Mouse (Mus musculus) hindbrain, embryonic 16.5 days (tissue): ENCODE measurements around the gene Rgs12. TPM values are rescaled to one million over a fixed set of nuclear protein-coding genes. Genes with fewer than 3 reads are reported as not detected.

Source experiments
- ATAC-seq: fragments of 200-750 bp; cut with Nextera tagmentation; 2 replicates; pipeline ENCODE4 v1.8.0; 2017; ENCODE audit warnings: moderate TSS enrichment, moderate library complexity
- H3K27ac ChIP-seq: fragments of 300-500 bp; sonication (generic); 2 replicates; pipeline ENCODE4 v1.5.1; 2014; ENCODE audit warnings: low read depth, mild to moderate bottlenecking, control low read depth, low read length, moderate library complexity
- H3K27me3 ChIP-seq: fragments of 300-500 bp; sonication (generic); replicated peaks from 2 replicates; pipeline ENCODE4 v1.6.1; 2014; ENCODE audit warnings: low read length; ENCODE audit not compliant: control insufficient read depth, insufficient read depth
- H3K36me3 ChIP-seq: fragments of 300-500 bp; sonication (generic); 2 replicates; pipeline ENCODE4 v1.6.1; 2014; ENCODE audit warnings: mild to moderate bottlenecking, low read length, moderate library complexity, mixed read lengths; ENCODE audit not compliant: control insufficient read depth, insufficient read depth
- H3K4me1 ChIP-seq: fragments of 300-500 bp; sonication (generic); 2 replicates; pipeline ENCODE4 v1.6.1; 2014; ENCODE audit warnings: low read depth, low read length; ENCODE audit not compliant: control insufficient read depth, insufficient read depth
- H3K4me2 ChIP-seq: fragments of 300-500 bp; sonication (generic); 2 replicates; pipeline ENCODE4 v1.6.1; 2014; ENCODE audit warnings: mild to moderate bottlenecking, low read length, control low read depth, moderate library complexity
- H3K4me3 ChIP-seq: fragments of 300-500 bp; sonication (generic); 2 replicates; pipeline ENCODE4 v1.5.1; 2014; ENCODE audit warnings: mild to moderate bottlenecking, low read length, control low read depth, moderate library complexity
- H3K9ac ChIP-seq: fragments of 300-500 bp; sonication (generic); 2 replicates; pipeline ENCODE4 v1.6.1; 2014; ENCODE audit warnings: low read depth, mild to moderate bottlenecking, control low read depth, low read length, moderate library complexity
- H3K9me3 ChIP-seq: fragments of 300-500 bp; sonication (generic); 2 replicates; pipeline ENCODE4 v1.6.1; 2014; ENCODE audit warnings: mild to moderate bottlenecking, low read length, moderate library complexity; ENCODE audit not compliant: control insufficient read depth
- WGBS: fragments of 180-500 bp; shearing (Covaris S2); extraction: QIAGEN DNeasy Blood & Tissue Kit; methylation state at CpG from one replicate; pipeline ENCODE4 v1.1.7; 2014; 5-methylcytosine and 5-hydroxymethylcytosine counted together
- polyA plus RNA-seq: library from polyadenylated mRNA; unstranded; fragments of >200 nt; fragmentation: Nextera tagmentation; extraction: Ambion mirVana; gene quantifications from 2 replicates; pipeline ENCODE4 v1.2.1, GENCODE M21; 2015

The Rgs12 gene
- polyA plus RNA-seq, 1 experiment from 2014 or later = 40.3 TPM

GRCm38 (mm10) chr5:34930151-34930975, 18.9 kb upstream of the Rgs12 start:
- peak overlapping the region; percentile 21; the same call in 1 of the 2 replicates for H3K27ac ChIP-seq
- no peak for ATAC-seq
- no peak overlapping the region for H3K9ac ChIP-seq
- peaks cover 6% of the 10 kb centered on the region for H3K4me1 ChIP-seq
- no peaks in the 10 kb centered on the region for H3K27me3 ChIP-seq
- H3K36me3 ChIP-seq = no peaks in the 10 kb centered on the region; the same call in 1 of the 2 replicates
- no peak overlapping the region for H3K4me3 ChIP-seq
- H3K9me3 ChIP-seq = no peaks in the 10 kb centered on the region
- no peak overlapping the region for H3K4me2 ChIP-seq
- 54% methylated on average over 9 of the region's 9 CpGs for WGBS

- H3K9ac ChIP-seq = no peak overlapping the region
- H3K36me3 ChIP-seq = no peaks in the 10 kb centered on the region; the same call in 1 of the 2 replicates
- H3K27me3 ChIP-seq = no peaks in the 10 kb centered on the region
- no peak overlapping the region for H3K4me2 ChIP-seq
- H3K4me3 ChIP-seq = no peak overlapping the region
- H3K27ac ChIP-seq = peak overlapping the region; percentile 21; the same call in 1 of the 2 replicates
- WGBS = 65% methylated on average over 2 of the region's 2 CpGs
- ATAC-seq = no peak
- H3K4me1 ChIP-seq = peaks cover 6% of the 10 kb centered on the region
- no peaks in the 10 kb centered on the region for H3K9me3 ChIP-seq
Observed at GRCm38 (mm10) chr5:34931091-34931490, 18.2 kb upstream of the Rgs12 start.

DNA sequence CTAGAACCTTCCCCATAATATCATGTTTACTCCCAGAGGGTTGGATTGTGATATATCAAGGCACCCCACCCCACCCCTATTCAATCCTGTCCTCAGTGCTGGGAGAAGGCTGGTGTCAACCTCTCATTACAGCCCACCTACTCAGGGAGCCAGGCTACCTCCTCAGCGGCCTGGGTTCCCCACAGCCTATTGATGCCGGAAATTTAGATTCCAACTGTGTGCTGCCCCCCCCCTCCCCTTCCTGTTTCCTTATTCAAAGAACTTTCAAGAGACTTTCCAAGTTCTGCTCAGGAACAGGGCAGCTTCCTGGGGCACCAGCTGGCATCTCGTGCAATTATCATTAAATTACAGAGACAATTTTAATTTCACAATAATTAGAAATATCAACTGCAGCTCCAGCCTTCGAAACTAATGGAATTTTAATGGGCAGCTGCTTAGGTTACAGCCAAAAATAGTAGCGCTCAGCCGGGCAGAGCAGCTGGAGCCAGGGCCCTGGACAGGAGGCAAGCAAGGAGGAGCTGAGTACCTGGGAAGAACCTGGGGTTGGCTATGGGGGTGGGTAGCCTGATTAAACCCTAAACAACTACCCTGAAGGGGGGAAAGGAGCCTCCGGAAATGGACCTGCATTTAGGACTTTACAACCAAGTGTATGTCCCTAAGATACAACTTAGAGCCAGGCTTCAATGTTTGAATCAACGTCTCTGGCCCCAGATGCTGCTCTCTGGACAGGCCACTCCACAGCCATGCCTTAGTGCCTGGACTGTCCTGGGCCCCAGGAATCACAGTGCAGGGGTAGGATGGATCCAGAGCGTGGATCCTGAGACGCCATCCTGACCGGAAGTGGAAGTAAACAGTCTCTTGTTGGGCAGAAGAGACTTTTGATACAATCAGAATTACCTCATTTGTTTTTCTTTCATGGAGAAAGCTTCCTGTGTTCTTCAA, 17.5 kb upstream of the Rgs12 start:
- Histone ChIP-seq H3K4me3 (no peak overlapping the region), H3K4me2 (no peak overlapping the region), H3K4me1 (peaks cover 6% of the 10 kb centered on the region), H3K27me3 (no peaks in the 10 kb centered on the region), H3K9me3 (no peaks in the 10 kb centered on the region), H3K9ac (no peak overlapping the region), H3K27ac (peak overlapping the region; percentile 64), H3K36me3 (no peaks in the 10 kb centered on the region)
- ATAC-seq = peak; percentile 69
- WGBS = 40% methylated on average over 11 of the region's 11 CpGs

- ATAC-seq = no peak
- Histone ChIP-seq H3K9me3 (no peaks in the 10 kb centered on the region), H3K36me3 (no peaks in the 10 kb centered on the region), H3K27ac (peak overlapping the region; percentile 64), H3K27me3 (no peaks in the 10 kb centered on the region), H3K9ac (no peak overlapping the region), H3K4me2 (no peak overlapping the region), H3K4me3 (no peak overlapping the region), H3K4me1 (peaks cover 6% of the 10 kb centered on the region)
- 23% methylated on average over 4 of the region's 4 CpGs for WGBS
Observed at GRCm38 (mm10) chr5:34932458-34932806, 16.8 kb upstream of the Rgs12 start.

DNA sequence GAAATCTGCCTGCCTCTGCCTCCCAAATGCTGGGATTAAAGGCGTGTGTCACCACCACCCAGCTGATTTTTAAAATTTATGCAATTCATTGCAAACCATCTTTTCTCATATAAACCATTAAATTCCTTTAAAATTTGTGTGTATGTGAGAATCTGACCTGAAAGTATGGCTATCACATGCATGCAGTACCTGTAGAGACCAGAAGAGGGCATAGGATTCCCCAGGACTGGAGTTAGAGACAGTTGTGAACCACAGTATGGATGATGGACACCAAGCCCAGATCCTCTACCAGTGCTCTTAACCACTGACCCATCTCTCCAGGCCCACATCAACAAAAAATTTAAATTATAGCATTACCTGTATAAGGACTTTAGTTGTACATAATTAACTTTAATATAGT, 15.8 kb upstream of the Rgs12 start:
- Histone ChIP-seq H3K36me3 (no peaks in the 10 kb centered on the region), H3K27ac (no peak overlapping the region), H3K4me2 (no peak overlapping the region), H3K4me1 (peaks cover 6% of the 10 kb centered on the region), H3K9ac (no peak overlapping the region), H3K4me3 (no peak overlapping the region), H3K27me3 (no peaks in the 10 kb centered on the region), H3K9me3 (no peaks in the 10 kb centered on the region)
- no peak for ATAC-seq
- 98% methylated on average over 1 of the region's 1 CpGs for WGBS

DNA sequence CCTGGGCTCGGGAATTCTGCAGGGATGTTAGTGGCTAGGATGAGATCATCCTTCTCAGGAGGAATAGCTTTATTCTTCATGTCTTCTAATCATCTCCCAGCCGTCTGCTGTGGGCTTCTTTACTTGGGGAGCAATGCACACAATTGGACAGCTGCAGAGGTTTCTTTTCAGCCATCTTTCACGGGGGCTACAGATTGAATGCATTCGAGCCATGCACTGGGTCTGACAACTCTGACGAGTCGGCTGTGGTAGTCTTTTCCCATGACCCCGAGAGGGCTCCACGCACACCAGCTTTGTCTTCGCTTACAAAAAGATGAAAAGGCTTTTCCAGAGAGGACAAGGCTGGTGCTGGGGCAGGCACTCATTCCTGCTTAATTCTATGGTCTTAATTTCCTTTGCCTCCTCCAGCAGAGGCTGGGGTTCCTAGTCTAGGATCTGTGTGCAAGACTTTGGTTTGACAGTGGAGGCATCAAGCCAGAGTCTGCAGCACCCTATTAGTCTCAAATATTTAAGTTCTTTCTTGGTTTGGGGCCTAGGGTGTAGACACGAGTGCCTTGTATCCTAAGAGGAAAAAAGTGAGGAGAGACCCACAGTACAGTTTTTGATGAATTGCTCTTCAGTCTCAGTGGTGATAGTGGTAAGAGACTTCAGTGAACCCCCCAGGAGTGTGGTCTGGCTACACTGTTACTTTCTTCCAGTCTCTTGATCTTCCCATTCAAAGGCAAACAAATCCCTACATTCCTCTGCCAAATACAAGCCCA, 7.4 kb upstream of the Rgs12 start:
- peak; percentile 54 for ATAC-seq
- WGBS = 16% methylated on average over 10 of the region's 10 CpGs
- H3K36me3 ChIP-seq = no peaks in the 10 kb centered on the region

GRCm38 (mm10) chr5:34943428-34943827, 5.8 kb upstream of the Rgs12 start:
- Histone ChIP-seq H3K9ac (no peak overlapping the region), H3K27me3 (no peaks in the 10 kb centered on the region), H3K4me2 (no peak overlapping the region), H3K27ac (no peak overlapping the region), H3K4me3 (no peak overlapping the region), H3K4me1 (no peaks in the 10 kb centered on the region), H3K36me3 (no peaks in the 10 kb centered on the region), H3K9me3 (no peaks in the 10 kb centered on the region)
- 93% methylated on average over 3 of the region's 3 CpGs for WGBS
- ATAC-seq = no peak

More for the DNA sequence above, 7.4 kb upstream of the Rgs12 start:
- Histone ChIP-seq H3K27ac (no peak overlapping the region), H3K9me3 (no peaks in the 10 kb centered on the region), H3K4me3 (no peak overlapping the region), H3K4me2 (no peak overlapping the region), H3K9ac (no peak overlapping the region), H3K27me3 (no peaks in the 10 kb centered on the region), H3K4me1 (no peaks in the 10 kb centered on the region)

DNA sequence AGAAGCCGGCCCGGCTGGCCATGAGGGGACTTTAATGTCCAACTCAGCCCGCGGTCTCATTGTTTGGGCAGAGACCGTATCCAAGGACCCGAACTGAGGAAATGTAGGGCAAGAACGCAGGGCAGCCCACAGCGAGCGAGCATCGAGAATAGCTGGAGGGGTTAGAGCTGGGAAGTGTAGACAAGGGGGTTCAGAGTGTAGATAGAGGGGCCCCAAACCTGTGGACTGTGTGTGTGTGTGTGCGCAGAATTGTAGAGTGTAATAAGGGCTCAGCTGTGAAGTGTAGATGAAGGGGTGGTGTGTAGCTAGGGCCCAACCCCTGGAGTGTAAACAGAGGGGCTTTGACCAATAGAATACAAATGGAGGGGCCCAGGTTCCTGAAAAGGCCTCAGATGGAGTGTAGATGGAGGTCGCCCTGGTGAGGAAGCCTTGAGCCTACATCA, 545 bp downstream of the Rgs12 start:
- under 1% methylated on average over 12 of the region's 12 CpGs for WGBS
- ATAC-seq = peak; percentile 51
- Histone ChIP-seq H3K27ac (peak overlapping the region; percentile 85), H3K27me3 (no peaks in the 10 kb centered on the region), H3K4me1 (peaks cover 24% of the 10 kb centered on the region), H3K9ac (peak overlapping the region; percentile 89), H3K9me3 (no peaks in the 10 kb centered on the region), H3K4me3 (peak overlapping the region; percentile 81), H3K36me3 (no peaks in the 10 kb centered on the region), H3K4me2 (peak overlapping the region; percentile 83)
